Mouse (Mus musculus) T-helper 2 cell (primary cell): Measurements from ENCODE around the gene Rubcnl.

Source experiments
- in situ Hi-C: fragments of 300-600 bp; cut with MboI, MseI; formaldehyde crosslinking; loops from one replicate; pipeline ENCODE4 v1.15.1; 2025; ENCODE audit warnings: high pct_unique_total_duplicates

Gene Rubcnl

GRCm38 (mm10) chr14:75017877-75018825 is 2.3 kb downstream of the Rubcnl start:
- in situ Hi-C loops = no loop called here

DNA sequence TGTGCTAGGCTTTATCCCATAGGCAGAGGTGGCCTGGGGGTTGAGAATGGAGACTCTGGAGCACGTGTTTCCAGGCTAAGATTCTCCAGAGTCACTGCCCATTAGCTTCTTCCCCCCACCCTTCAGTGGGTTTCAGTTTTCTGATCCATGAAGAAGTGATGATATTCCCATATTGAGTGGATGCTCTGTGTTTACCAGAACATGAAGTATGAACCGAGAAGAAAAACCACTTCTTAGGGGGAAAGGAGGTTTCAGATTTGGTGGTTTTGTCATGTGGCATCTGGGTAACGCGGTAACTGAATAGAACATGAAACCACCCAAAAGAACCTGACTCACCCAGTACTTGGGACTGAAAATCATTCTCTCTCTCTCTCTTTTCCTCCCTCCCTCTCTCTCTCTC is 3.0 kb downstream of the Rubcnl start:
- in situ Hi-C loops = no loop called here

DNA sequence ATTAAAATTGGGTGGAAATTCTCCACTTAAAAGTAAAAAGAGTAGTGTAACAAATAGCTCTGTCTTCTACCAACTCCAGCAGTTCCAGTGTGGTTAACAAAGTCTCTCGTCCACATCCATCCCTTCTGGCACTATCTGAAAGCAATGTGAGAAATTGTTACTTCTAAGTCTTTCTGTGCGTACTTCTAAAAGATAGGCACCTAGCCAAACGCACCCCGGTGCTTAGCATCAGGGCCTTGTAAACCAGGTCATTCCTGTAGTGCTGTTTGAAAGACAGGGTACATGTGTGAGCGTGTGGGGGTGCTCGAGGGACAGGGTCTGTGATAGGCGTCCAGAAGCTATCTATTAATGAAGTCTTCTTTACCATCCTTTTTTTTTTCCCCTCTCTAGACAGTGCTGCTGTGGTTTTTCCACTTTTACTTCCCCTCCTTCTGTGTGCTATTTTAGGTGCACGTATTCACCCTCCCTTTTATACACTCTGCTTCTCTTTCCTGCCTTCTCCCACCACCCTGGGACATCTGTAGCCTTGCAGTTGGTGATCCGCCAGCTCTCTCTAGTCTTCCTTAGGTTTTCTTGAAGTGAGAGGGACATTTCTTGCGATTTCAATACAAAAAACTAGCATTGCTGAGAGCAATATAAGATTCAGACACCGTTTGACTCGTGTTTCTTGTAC is 4.9 kb downstream of the Rubcnl start:
- in situ Hi-C loops = no loop called here

DNA sequence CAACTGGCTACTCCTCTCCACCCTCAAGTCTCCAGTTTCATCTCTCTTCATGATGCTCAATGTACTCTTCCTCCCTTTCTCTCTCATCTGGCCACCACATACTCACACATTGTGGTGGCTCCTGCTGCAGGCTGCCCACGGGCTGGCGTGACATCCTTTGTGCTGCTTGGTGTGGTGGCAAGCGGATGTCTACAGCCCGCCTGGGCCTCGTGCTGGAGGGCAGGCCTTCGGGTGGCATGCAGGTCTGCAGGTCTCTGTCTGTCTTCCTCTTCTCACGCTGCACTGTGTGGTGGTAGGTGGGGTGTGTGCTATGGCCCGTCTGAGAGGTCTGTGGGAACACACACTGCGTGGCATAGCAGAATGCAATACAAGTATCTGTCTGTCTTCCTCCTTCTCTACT is 6.7 kb downstream of the Rubcnl start:
- in situ Hi-C loops = no loop called here

DNA sequence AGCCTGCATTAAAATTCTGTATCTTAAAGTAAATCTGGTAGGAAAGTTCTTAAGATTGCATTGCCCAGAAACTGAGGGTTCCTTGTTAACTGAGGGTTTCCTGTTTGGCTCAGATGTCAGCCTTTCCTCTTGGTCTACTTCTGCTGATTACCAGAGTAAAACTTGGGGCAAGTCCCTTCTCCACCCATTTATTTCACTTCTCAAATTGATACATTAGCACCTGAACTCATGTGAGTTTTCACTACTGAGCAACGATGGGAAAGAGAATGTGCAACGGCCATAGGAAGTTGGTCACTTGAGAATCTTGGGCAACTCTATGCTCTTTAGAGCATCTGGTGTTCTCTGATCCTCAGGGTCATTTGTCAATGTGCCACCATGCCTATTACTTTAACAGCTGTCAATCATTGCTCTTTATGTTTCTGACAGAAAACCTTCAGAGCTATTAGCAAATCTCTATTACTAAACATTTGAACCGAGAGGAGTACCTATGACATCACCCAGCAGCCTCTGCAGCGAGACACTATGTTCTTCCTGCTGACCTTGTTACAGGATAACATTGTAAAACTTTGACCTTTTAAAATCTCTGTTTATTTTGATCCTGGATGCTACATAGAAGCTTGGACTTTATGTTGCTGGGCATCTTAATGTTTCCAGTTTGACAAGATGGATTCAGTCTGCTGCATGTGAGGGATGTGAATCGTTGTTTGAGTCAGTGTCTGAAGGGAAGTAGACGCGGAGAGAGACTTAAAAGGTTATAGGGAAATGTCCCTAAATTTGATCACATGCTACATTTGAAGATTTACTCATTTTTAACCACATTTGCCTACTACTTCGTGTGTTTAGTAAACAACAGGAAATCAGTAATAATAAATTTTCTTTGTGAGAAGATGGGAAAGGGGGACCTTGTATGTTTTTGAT is 9.2 kb downstream of the Rubcnl start:
- in situ Hi-C loops = no loop called here

- in situ Hi-C loops = no loop called here
Measured at GRCm38 (mm10) chr14:75030764-75031163, 14.9 kb downstream of the Rubcnl start.

- in situ Hi-C loops = no loop called here
Measured at GRCm38 (mm10) chr14:75031999-75032575, 16.3 kb downstream of the Rubcnl start.

GRCm38 (mm10) chr14:75032742-75033141 is 16.9 kb downstream of the Rubcnl start:
- in situ Hi-C loops = no loop called here

DNA sequence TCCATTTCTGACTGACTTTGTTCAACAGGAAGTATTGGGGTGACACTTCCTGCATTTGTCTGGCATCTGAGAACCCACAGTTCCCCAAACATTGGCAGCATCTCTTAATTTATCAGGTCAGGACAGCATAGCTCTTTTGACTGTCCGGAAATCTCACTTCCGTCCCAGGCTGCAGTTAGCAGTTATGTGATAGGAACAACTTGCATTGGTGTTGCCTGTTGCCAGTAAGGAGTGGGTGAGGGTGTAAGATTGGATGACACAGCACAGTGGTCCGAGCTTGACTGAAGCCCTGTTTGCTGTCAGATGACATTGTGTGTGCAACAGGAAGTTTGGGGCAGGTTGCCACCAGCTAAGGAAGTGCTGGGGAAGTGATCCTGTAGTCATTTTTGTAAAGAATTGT is 18.4 kb downstream of the Rubcnl start:
- in situ Hi-C loops = no loop called here

DNA sequence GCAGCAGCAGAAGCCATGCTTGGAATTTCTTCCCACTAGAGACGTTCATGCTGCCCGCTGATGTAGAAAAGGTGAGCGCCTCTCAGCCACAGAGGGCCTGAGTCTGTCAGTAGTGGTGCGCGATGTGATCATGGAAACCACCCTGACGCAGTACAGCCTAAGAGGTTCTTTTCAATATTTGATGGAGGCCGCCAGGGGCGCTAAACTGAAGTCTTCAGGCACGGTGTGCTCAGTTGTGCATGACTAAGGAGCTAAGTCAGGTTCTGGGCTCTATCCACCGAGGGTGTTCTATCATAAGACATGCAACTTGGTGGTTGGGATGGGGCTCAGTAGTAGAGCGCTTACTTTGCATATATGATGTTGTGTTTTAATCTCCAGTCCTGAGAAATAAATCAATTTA is 19.6 kb downstream of the Rubcnl start:
- in situ Hi-C loops = loop anchor here (5.0 kb wide), 1 partner anchor 83 kb away; no protein-coding TSS in a partner anchor

- in situ Hi-C loops = no loop called here
Measured at GRCm38 (mm10) chr14:75045184-75045583, 29.4 kb downstream of the Rubcnl start.

- in situ Hi-C loops = loop anchor here (10.0 kb wide), 1 partner anchor 122 kb away; no protein-coding TSS in a partner anchor
Measured at GRCm38 (mm10) chr14:75052451-75052850, 36.6 kb downstream of the Rubcnl start.

DNA sequence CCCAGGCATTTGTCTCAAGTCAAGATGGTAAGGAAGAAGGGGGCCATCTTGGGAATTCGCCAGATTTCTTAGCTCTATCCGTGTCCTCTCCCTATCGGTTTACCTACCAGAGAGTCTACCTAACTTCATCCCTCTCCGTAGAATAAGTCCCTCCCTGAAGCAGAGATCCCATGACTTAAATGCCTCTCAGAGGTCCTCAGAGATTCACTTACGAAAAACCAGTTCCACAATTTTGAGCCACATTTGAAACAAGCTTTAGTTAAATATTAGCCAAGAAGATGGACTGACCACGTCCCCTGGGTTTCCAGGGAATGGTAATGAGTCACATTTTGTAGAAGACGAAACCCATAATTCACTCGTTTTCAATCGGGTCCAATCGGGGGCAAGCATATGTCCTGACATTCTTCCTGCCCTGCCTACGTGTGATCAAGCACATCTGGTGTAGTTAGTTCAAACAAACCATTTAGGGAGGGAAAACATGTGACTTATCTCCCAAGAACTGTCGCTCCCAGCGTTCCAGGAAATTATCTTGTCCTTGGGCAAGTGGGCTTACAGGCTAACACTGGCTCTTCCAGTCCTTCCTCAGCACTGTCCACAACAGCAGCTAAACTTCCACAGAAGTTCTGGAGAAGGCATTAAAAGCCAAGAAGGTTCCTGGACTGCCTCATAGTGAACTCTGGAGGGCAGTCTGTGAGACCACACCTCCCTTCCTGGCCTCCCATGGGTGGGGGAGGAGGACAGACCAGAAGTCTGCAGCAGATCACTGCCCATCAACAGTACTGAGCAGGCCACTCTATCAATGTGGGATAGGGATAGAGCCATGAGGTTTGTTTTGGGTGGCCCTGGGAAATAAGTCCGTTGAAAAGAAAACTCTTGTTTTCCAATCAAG is 38.9 kb downstream of the Rubcnl start:
- in situ Hi-C loops = loop anchor here (10.0 kb wide), 1 partner anchor 120 kb away; no protein-coding TSS in a partner anchor

DNA sequence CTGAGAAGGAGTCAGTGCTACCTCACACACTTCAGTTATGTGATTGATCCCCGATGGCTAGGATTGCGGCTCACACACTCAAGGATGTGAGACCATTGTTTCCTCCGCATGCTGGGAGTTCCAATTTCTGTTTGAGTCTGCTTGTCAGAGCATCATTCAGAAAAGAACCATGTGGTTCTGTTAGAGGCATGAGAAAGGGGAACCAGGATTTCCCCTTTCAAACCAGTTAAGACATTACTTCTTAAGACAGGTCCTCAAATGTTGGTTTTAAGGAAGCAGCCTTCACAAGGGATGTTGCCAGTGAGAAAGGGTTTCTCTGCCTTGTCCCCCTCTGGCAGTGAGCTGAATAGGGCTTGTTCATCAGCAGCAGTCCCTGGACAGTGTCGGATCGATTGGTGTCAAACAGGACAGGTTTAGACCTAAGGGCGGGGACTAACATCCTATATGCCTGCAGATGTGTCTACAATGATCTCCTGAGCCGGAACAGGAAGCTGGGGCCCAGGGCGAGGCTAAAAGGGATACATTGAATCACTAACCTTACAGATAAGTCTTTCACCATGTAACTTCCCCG is 41.1 kb downstream of the Rubcnl start:
- in situ Hi-C loops = loop anchor here (10.0 kb wide), 1 partner anchor 118 kb away; no protein-coding TSS in a partner anchor

- in situ Hi-C loops = loop anchor here (5.0 kb wide), 1 partner anchor 137 kb away; no protein-coding TSS in a partner anchor
Measured at GRCm38 (mm10) chr14:75060562-75060961, 44.7 kb downstream of the Rubcnl start.

GRCm38 (mm10) chr14:75063936-75064335 is 48.1 kb downstream of the Rubcnl start:
- in situ Hi-C loops = loop anchor here (5.0 kb wide), 1 partner anchor 133 kb away; no protein-coding TSS in a partner anchor

GRCm38 (mm10) chr14:75064520-75064919 is 48.7 kb downstream of the Rubcnl start:
- in situ Hi-C loops = loop anchor here (5.0 kb wide), 1 partner anchor 133 kb away; no protein-coding TSS in a partner anchor

DNA sequence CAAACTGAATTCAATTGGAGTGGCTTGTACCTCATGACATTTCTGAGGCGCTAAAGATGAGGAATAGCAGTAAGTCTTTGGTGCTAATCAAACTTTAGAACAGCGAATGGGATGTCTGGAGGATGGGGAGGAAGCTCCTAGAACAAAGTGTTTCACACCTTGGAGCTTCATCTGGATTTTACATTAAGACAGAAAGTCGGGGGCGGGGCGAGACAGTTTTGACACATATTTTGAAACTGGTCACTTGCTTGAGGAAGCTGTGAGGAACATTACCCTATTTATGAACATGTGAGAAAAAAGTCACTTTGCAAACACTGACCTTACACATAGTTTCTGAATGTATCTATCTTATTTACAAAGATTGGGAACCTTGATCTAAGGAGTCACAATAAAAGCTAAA is 49.4 kb downstream of the Rubcnl start:
- in situ Hi-C loops = no loop called here

DNA sequence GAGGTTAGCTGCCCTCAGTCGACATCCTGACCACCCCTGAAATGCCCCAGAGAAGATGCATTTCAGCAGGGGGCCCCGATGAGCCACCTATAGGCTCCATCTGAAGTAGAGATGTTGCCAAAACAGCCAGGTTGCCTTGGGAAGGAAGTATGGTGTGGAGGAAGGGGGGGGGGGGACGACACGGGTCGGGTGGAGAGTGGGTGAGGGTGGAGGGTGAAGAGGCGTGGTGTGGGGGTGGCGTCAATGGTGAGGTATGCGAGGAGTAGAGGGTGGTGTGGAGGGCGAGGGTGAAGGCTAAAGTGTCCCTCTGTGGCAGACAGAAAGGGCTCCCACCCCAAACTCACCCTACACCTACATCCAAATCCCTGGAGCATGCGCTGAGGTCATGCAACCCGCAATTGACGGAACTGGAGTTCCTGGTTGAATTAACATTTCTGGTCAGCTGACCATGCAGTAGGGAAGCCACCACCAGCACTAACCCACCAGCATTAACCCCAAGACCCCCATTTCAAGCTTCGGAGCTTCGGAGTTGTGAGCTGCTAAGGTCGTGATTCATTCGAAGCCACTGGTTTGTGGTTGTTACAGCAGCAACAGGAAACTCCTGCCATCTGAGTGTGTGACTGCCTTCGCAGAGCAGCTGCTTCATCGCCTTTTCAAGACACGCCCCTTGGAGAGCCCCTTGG is 52.7 kb downstream of the Rubcnl start:
- in situ Hi-C loops = no loop called here
